Mouse (Mus musculus): Measurements from ENCODE around the gene Fbxw27.
"Not testable (repeated sequence)": the region's sequence is repeated elsewhere in the genome, so short reads cannot be mapped to it uniquely, and the experiment has no call there.

DNA sequence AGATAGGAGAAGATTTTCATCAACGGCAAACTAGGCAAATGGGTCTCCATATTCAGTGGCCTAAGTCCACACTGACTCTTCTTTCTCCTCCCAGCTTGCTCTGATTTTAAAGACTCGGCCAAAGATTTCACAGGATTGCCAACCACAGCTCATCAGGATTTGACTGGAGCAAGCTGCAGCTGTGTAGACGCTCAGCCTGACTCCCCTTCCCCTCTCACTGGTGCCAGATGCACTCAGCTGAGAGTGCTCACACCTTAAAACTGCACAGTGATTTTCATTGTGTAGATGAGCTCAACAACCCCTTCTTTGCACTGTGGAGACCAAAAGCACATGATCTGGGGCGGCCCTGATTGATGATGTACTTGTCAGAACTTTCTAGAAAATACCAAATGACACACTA, at the start of gene Fbxw27:
- TF ChIP-seq CHD2 (IDR thresholded peaks at IDR 0.05; ENCODE audit: low read depth, low read length); HCFC1 (IDR thresholded peaks at IDR 0.05; ENCODE audit: borderline replicate concordance, insufficient read depth, low read length); MAFK (IDR thresholded peaks at IDR 0.05; ENCODE audit: insufficient read depth, low read depth, low read length): not testable (repeated sequence)
